Mouse (Mus musculus) bone marrow, adult 2 months (tissue): ENCODE data around the gene Rpl18. TPM values are rescaled to one million over a fixed set of nuclear protein-coding genes. Genes with fewer than 3 reads are reported as not detected.

ENCODE experiments used
- H3K27ac ChIP-seq: fragments of 200-500 bp; 2 replicates; pipeline ENCODE4 v1.5.1; 2012; ENCODE audit warnings: low read depth, mild to moderate bottlenecking, control low read depth, inconsistent platforms, low read length; ENCODE audit not compliant: control insufficient read depth, poor library complexity, insufficient read depth
- H3K4me1 ChIP-seq: fragments of 200-500 bp; 2 replicates; pipeline ENCODE4 v1.6.1; 2011; ENCODE audit warnings: low read length; ENCODE audit not compliant: control insufficient read depth, insufficient read depth
- H3K4me3 ChIP-seq: fragments of 200-500 bp; replicated peaks from 2 replicates; pipeline ENCODE3; 2011; ENCODE audit warnings: mild to moderate bottlenecking, low read depth, low read length, control low read depth; ENCODE audit not compliant: control insufficient read depth
- CTCF ChIP-seq: fragments of 200-500 bp; IDR thresholded peaks from 2 replicates; pipeline ENCODE4 v1.5.1; 2011; ENCODE audit warnings: low read length, control low read depth; ENCODE audit not compliant: control insufficient read depth, insufficient read depth
- POLR2A ChIP-seq: fragments of 200-500 bp; IDR thresholded peaks from 2 replicates; pipeline ENCODE4 v1.6.1; 2011; ENCODE audit warnings: low read depth, mild to moderate bottlenecking, control low read depth, low read length, borderline replicate concordance; ENCODE audit not compliant: control insufficient read depth
- WGBS: fragments of 180-500 bp; shearing (Covaris S2); methylation state at CpG from one replicate; pipeline ENCODE4 v1.1.7; 2018; 5-methylcytosine and 5-hydroxymethylcytosine counted together
- polyA plus RNA-seq: library from polyadenylated mRNA; stranded (reverse); fragments of >200 nt; gene quantifications from 2 replicates; pipeline ENCODE4 v1.2.4, GENCODE M21; 2011; ENCODE audit warnings: low replicate concordance; ENCODE audit not compliant: missing spikeins, insufficient read depth, insufficient read length

Rpl18 gene
- polyA plus RNA-seq, 1 experiment = 916 TPM

DNA sequence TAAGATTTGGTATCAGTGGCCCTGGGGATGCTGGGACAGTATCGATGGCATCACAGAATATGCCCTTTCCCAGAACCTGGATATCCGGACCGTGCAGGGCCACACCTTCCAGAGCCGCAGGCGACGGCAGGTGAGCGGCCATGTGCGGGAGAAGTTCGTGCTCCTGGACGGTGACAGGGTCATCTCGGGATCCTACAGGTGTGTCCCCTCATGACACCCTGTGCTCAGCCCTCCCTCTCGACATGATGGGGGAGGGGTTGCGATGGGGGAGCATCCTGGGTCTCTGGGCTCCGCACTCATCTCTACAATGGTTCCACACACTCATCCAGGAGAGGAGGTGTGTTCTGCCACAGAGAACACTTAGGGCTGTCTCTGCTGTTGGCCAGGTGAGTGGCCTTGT lies 8.5 kb downstream of the Rpl18 start:
- WGBS = 88% methylated on average over 14 of the region's 14 CpGs
- no peak for TF ChIP-seq CTCF
- TF ChIP-seq POLR2A = no peak
- no peaks in the 10 kb centered on the region for H3K4me1 ChIP-seq

DNA sequence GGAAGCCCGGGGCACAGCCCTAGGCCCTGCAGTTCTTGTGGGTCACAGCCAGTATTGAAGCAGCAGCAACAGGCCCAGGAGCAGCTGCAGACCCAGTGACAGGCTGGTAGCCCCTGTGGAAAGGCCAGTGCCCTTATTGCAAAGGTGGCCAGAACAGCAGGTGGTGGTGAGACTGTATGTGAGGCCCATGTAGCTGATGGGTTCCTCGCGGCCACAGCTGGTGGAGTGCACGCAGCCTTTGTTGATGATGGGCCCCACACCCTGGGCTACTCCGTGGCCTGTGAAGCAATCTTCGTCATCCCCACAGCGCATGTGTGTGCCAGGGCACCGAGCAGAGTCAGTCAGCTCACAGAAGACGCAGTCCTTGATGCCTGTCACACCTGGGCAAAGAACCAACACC lies 9.9 kb downstream of the Rpl18 start:
- H3K4me1 ChIP-seq = no peaks in the 10 kb centered on the region
- no peak overlapping the region; the same call in 1 of the 2 replicates for H3K27ac ChIP-seq
- H3K4me3 ChIP-seq = no peak overlapping the region
- TF ChIP-seq CTCF = no peak
- TF ChIP-seq POLR2A = no peak
- 82% methylated on average over 9 of the region's 9 CpGs for WGBS

More for the DNA sequence above, 8.5 kb downstream of the Rpl18 start:
- Histone ChIP-seq H3K27ac (no peak overlapping the region), H3K4me3 (no peak overlapping the region)

- 91% methylated on average over 11 of the region's 11 CpGs for WGBS
- no peaks in the 10 kb centered on the region for H3K4me1 ChIP-seq
These were observed 10.5 kb downstream of the Rpl18 start, which contains the start of gene Spaca4 for GRCm38 (mm10) chr7:45725713-45726112. TSS of gene Spaca4 (minus strand) at chr7:45725813.

DNA sequence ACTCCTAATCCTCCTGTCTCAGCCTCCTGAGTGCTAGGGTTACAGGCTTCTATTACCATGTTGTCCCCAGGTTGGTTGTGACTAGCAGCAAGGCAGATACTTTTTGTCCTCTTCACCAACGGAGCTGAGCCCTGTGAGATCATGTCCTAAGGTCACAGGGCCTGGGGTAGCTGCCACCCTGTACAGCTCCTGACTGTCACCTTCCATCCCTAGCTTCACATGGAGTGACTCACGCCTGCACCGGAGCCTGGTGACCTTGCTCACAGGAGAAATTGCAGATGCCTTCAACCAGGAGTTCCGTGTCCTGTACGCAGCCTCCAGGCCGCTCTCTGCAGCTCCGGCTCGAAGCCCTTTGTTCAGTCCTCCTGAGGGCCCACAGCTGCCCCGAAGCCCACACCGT lies 11.2 kb downstream of the Rpl18 start:
- no peaks in the 10 kb centered on the region for H3K4me1 ChIP-seq
- TF ChIP-seq CTCF (no peak), POLR2A (no peak)
- 92% methylated on average over 10 of the region's 10 CpGs for WGBS
- no peak overlapping the region for H3K4me3 ChIP-seq
- H3K27ac ChIP-seq = no peak overlapping the region

More at GRCm38 (mm10) chr7:45725713-45726112, 10.5 kb downstream of the Rpl18 start, which contains the start of gene Spaca4:
- TF ChIP-seq CTCF (no peak), POLR2A (no peak)
- Histone ChIP-seq H3K4me3 (no peak within 1 kb of the TSS), H3K27ac (no peak within 1 kb of the TSS; the same call in 1 of the 2 replicates)

- Histone ChIP-seq H3K27ac (no peak overlapping the region), H3K4me3 (no peak overlapping the region), H3K4me1 (no peaks in the 10 kb centered on the region)
- TF ChIP-seq CTCF = no peak
- no peak for TF ChIP-seq POLR2A
- WGBS = 71% methylated on average over 3 of the region's 3 CpGs
These were observed 12.4 kb downstream of the Rpl18 start for GRCm38 (mm10) chr7:45727625-45728024.

- TF ChIP-seq POLR2A = no peak
- TF ChIP-seq CTCF = peak; percentile 59
- H3K4me1 ChIP-seq = no peaks in the 10 kb centered on the region
- 47% methylated on average over 16 of the region's 16 CpGs for WGBS
- no peak overlapping the region for H3K27ac ChIP-seq
- H3K4me3 ChIP-seq = no peak overlapping the region
These were observed 15.6 kb downstream of the Rpl18 start for GRCm38 (mm10) chr7:45730727-45731431.

DNA sequence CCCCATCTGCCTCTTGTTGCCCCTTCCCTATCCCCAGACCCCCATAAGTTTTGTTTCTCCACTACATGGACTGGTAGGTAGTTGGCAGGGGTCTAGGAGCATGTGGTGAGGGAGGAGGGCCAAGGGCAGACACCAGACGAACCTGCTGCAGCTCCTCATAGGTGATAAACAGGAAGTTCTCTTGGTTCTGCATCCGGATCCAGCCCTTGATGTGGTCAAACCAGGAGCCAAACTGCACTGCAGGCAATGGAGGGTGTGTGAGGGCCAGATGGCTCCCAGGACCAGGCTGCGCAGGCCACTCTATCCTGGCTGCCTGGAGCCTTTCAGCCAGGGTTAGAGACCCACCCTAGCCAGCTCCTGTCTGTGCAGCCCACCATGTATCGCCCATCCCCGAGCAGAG lies 18.2 kb downstream of the Rpl18 start:
- TF ChIP-seq CTCF (no peak), POLR2A (no peak)
- no peak overlapping the region for H3K27ac ChIP-seq
- no peak overlapping the region for H3K4me3 ChIP-seq
- H3K4me1 ChIP-seq = no peaks in the 10 kb centered on the region
- 44% methylated on average over 5 of the region's 5 CpGs for WGBS

DNA sequence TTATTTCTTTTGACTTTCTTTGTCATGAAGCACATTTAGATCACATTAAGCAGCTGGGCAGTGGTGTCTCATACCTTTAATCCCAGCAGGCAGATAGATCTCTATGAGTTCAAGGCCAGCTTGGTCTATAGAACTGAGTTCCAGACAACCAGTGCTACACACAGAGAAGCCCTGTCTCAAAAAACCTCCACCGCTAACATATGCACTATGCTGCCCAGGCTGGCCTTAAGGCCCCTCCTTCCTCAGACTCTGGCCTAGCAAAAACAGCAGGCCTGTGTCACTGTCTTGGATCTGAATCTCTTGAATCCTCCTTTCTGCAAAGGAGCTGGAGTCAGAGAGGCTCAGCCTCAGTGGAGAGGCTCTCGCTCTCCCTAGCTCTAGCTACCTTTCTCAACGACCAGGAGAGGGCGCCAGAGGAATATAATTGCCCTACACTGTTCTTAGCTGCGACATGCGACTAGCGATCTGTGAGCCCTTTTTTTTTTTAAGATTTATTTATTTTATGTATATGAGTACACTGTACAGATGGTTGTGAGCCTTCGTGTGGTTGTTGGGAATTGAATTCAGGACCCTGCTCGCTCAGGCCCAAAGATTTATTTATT lies 24.0 kb downstream of the Rpl18 start:
- peaks cover 4% of the 10 kb centered on the region; the same call in 1 of the 2 replicates for H3K4me1 ChIP-seq
- TF ChIP-seq CTCF (peak; percentile 74), POLR2A (no peak)
- 8% methylated on average over 9 of the region's 9 CpGs for WGBS
- no peak overlapping the region for H3K27ac ChIP-seq
- no peak overlapping the region for H3K4me3 ChIP-seq

DNA sequence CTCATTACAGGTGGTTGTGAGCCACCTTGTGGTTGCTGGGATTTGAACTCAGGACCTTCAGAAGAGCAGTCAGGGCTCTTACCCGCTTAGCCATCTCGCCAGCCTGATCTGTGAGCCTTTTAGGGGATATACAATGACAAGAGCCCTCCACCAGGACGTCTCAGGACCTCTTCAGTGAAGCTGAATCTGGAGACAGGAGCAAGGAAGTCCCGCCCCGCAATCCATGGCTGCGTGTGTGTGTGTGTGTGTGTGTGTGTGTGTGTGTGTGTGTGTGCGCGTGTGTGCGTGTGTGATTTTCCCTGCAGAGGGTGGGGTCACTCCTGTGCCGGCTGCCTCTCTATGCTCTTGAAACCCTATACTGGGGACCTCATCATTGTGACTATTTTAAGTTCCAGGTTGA lies 24.6 kb downstream of the Rpl18 start:
- TF ChIP-seq CTCF = no peak
- no peak for TF ChIP-seq POLR2A
- H3K4me1 ChIP-seq = peaks cover 4% of the 10 kb centered on the region; the same call in 1 of the 2 replicates
- 66% methylated on average over 10 of the region's 10 CpGs for WGBS
- no peak overlapping the region for H3K27ac ChIP-seq
- H3K4me3 ChIP-seq = no peak overlapping the region
